Mouse (Mus musculus) stomach, postnatal 0 days (tissue): ENCODE measurements around the gene Gpatch11. TPM values are rescaled to one million over a fixed set of nuclear protein-coding genes. Genes with fewer than 3 reads are reported as not detected.

Experiments
- ATAC-seq: fragments of 200-750 bp; cut with Nextera tagmentation; 2 replicates; pipeline ENCODE4 v1.8.0; 2017; ENCODE audit not compliant: low FRiP score, low TSS enrichment
- DNase-seq: peaks from one replicate; pipeline ENCODE4 v3.0.0-alpha.2; 2016; ENCODE audit warnings: low spot score
- H3K27ac ChIP-seq: fragments of 300-500 bp; sonication (generic); replicated peaks from 2 replicates; pipeline ENCODE4 v1.5.1; 2014; ENCODE audit warnings: mild to moderate bottlenecking, control low read depth
- H3K27me3 ChIP-seq: fragments of 300-500 bp; sonication (generic); 2 replicates; pipeline ENCODE4 v1.6.1; 2014; ENCODE audit warnings: low read length; ENCODE audit not compliant: control insufficient read depth, insufficient read depth
- H3K36me3 ChIP-seq: fragments of 300-500 bp; sonication (generic); 2 replicates; pipeline ENCODE4 v1.6.1; 2014; ENCODE audit warnings: low read length, mixed read lengths; ENCODE audit not compliant: control insufficient read depth, insufficient read depth
- H3K4me1 ChIP-seq: fragments of 300-500 bp; sonication (generic); replicated peaks from 2 replicates; pipeline ENCODE4 v1.6.1; 2014; ENCODE audit warnings: antibody characterized with exemption; ENCODE audit not compliant: control insufficient read depth, insufficient read depth
- H3K4me2 ChIP-seq: fragments of 300-500 bp; sonication (generic); replicated peaks from 2 replicates; pipeline ENCODE4 v1.6.1; 2014; ENCODE audit warnings: low read depth, mild to moderate bottlenecking, control low read depth, moderate library complexity
- H3K4me3 ChIP-seq: fragments of 300-500 bp; sonication (generic); 2 replicates; pipeline ENCODE4 v1.5.1; 2014; ENCODE audit warnings: low read depth, low read length, control low read depth
- H3K9ac ChIP-seq: fragments of 300-500 bp; sonication (generic); 2 replicates; pipeline ENCODE4 v1.6.1; 2014; ENCODE audit warnings: mild to moderate bottlenecking, low read length, control low read depth, mixed read lengths
- H3K9me3 ChIP-seq: fragments of 300-500 bp; sonication (generic); 2 replicates; pipeline ENCODE4 v1.6.1; 2016; ENCODE audit warnings: low read length; ENCODE audit not compliant: control insufficient read depth
- CTCF ChIP-seq: IDR thresholded peaks from 2 replicates; pipeline ENCODE4 v1.5.1; 2016; ENCODE audit warnings: antibody characterized with exemption, low read depth, mild to moderate bottlenecking, moderate library complexity
- EP300 ChIP-seq: optimal IDR thresholded peaks from 2 replicates; pipeline ENCODE3; 2016; ENCODE audit warnings: antibody characterized with exemption
- WGBS: fragments of 180-500 bp; shearing (Covaris S2); extraction: QIAGEN DNeasy Blood & Tissue Kit; methylation state at CpG from one replicate; pipeline ENCODE4 v1.1.7; 2014; 5-methylcytosine and 5-hydroxymethylcytosine counted together
- polyA plus RNA-seq: library from polyadenylated mRNA; unstranded; fragments of >200 nt; fragmentation: Nextera tagmentation; extraction: Ambion mirVana; gene quantifications from 2 replicates; pipeline ENCODE4 v1.2.1, GENCODE M21; 2015

Gpatch11 gene
- polyA plus RNA-seq, 1 experiment from 2014 or later, result 33.8 TPM

DNA sequence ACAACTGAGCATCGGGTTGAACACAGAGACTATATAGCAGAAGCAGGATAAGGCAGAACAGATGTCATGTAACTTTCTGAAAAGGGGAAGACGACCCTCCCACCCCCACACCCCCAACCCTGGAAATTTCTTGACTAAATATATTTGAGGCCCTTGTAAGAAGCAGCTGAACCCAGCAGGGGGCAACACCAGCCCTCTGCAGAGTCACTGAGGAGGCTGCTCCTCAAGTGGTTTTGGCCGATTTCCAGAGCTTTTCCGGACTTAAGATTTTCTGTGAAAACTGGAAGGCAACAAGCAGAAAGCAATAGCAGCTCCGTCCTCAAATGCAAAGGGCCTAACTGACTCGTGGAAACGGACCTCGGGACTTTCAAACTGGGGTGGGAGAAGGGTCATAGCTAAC is 60.0 kb downstream of the Gpatch11 start:
- no peaks in the 10 kb centered on the region for H3K27me3 ChIP-seq
- peak; percentile 72 for DNase-seq
- no peaks in the 10 kb centered on the region for H3K36me3 ChIP-seq
- peak; percentile 79 for TF ChIP-seq CTCF
- TF ChIP-seq EP300, result no peak
- peak overlapping the region; percentile 44 for H3K4me2 ChIP-seq
- no peaks in the 10 kb centered on the region for H3K4me1 ChIP-seq
- H3K9me3 ChIP-seq, result no peaks in the 10 kb centered on the region
- ATAC-seq, result 0 out of 2 replicates have a peak, but pooled peaks have one; percentile 21
- H3K4me3 ChIP-seq, result 0 out of 2 replicates have a peak overlapping the region, but pooled peaks have one; percentile 18
- no peak overlapping the region for H3K27ac ChIP-seq
- 16% methylated on average over 8 of the region's 8 CpGs for WGBS
- 0 out of 2 replicates have a peak overlapping the region, but pooled peaks have one; percentile 27 for H3K9ac ChIP-seq

Other genes starting within 250 kb of the Gpatch11 start
- 3.2 and 3.3 TPM in 2 replicates for gene Strn, start 98.4 kb upstream of the Gpatch11 start, polyA plus RNA-seq
- gene Heatr5b, start 203 bp upstream of the Gpatch11 start, polyA plus RNA-seq, result 3.7 and 4.4 TPM in 2 replicates
- gene Eif2ak2, start 47.0 kb downstream of the Gpatch11 start, polyA plus RNA-seq, result 7.6 and 12.4 TPM in 2 replicates
- 0.07 and 0.12 TPM in 2 replicates for gene Sult6b1, start 71.4 kb downstream of the Gpatch11 start, polyA plus RNA-seq
- gene Cebpzos, start 80.9 kb downstream of the Gpatch11 start, polyA plus RNA-seq, result 131 and 136 TPM in 2 replicates
- 32.6 and 44.7 TPM in 2 replicates for gene Cebpz, start 101.5 kb downstream of the Gpatch11 start, polyA plus RNA-seq
- 37.8 and 40.6 TPM in 2 replicates for gene Ndufaf7, start 101.6 kb downstream of the Gpatch11 start, polyA plus RNA-seq
- gene Prkd3, start 185.2 kb downstream of the Gpatch11 start, polyA plus RNA-seq, result 10.8 and 11.4 TPM in 2 replicates
- gene Qpct, start 216.3 kb downstream of the Gpatch11 start, polyA plus RNA-seq, result 23.6 and 23.7 TPM in 2 replicates